Mouse (Mus musculus) gastrocnemius, postnatal 14 days (tissue): ENCODE results near the gene Mfsd1. TPM values are rescaled to one million over a fixed set of nuclear protein-coding genes. Genes with fewer than 3 reads are reported as not detected.

Experiments
- DNase-seq: peaks from one replicate; pipeline ENCODE4 v3.0.0; 2021; ENCODE audit warnings: mixed read lengths
- intact Hi-C: fragments of 180-260 bp; cut with DNase I; formaldehyde crosslinking; loops from one replicate; pipeline ENCODE4 v1.15.1; 2025; ENCODE audit warnings: low total_unique reads
- long read RNA-seq, 2 experiments: library from polyadenylated mRNA; stranded (forward); transcript quantifications; one replicate each; pipeline ENCODE4 v2.0.0; 2021
- total RNA-seq, 2 experiments: library from RNA; stranded (reverse); gene quantifications; 2 replicates each; pipeline ENCODE4 v1.2.3; 2021

The Mfsd1 gene
- 10 to 100 TPM; 19.2 to 22.5 TPM for total RNA-seq
- long read RNA-seq, experiment 1, transcript Mfsd1-201 (16 exons, 3,011 nt) = major isoform, 22 of 24 reads
- long read RNA-seq, experiment 1, partial matches to known transcripts = 0 of 24 reads
- long read RNA-seq, experiment 1, other reads (novel, unspliced or antisense) = 2 of 24 reads
- long read RNA-seq, experiment 2, transcript Mfsd1-201 (16 exons, 3,011 nt) = major isoform, 35 of 37 reads
- long read RNA-seq, experiment 2, partial matches to known transcripts = 0 of 37 reads
- long read RNA-seq, experiment 2, other reads (novel, unspliced or antisense) = 2 of 37 reads

DNA sequence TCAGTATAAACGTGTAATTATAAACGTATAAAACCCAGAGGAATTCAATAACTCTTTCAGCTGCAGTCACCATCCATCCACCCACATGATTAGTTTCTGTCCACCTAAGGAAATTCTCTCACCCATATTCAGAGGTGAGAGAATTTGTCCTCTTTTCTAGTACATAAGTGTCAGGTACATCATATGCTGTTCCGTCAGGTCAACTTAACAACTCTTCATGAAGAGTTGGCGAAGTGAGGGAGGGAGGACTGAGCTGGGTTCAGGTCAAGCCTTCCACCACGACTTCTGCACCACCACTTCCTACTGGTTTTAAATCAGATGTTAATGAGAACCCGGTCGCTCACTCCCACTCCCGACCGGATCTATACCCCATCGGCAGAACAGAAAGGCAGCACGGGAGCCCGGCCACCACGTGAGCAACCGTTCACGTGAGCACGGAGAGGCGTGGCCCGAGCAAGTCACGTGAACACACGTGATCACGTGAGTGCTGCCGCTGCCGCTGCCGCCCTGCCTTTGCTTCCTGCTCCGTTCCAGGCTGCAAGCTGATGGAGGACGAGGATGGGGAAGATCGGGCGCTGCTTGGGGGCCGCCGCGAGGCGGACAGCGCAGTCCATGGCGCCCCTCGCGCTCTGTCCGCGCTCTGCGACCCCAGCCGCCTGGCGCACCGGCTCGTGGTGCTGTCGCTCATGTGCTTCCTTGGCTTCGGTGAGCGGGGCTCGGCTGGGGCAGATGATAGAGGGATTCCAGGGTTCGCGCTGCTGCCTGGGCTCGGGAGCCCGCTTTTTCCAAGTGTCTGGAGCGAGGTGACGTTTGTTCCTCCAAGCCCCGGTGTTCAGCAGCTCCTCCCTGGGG is at the start of gene Mfsd1:
TSS of gene Mfsd1 (plus strand) at position 469 of the 852 bp plus-strand sequence.
- intact Hi-C loops = no loop called here
- peak; percentile 88 for DNase-seq

DNA sequence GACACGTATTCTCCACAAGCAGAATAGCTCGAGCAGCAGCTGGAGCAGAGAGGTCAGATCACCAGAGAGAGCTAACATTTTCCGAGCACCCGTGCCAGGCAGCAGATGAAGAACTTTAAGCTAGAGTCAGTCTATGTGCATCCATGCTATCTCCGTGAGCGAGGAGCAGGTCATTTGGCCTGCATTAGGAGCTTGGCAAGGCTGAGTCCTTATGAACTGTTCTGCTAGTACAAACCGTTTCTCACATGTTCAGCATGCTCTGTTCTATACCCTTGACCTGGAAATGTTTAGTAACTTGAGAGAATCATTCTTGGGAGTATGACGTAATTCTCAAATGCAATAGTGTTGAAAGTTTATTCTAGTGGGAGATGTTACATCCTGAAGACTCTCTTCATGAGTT is 38.9 kb upstream of the Mfsd1 start:
- intact Hi-C loops = no loop called here
- no peak for DNase-seq

DNA sequence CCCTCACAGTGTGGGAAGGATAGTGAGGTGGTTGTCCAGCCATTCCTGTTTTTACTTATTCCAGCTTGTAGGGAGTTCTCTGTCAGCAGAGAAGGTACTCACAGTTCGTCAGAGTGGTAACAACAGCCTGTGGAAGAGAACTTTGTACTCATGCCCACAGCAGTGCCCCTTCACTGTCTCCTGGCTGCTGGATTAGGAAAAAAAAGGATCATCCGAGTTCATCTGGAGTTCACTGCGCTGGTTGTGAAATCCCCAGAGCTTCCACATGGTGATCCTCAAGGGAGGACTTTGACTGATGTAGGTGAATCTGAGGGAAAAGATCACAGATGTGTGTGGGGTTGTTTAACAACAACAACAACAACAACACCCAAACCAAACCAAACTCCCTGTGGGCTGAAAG is 31.3 kb upstream of the Mfsd1 start:
- no peak for DNase-seq
- intact Hi-C loops = no loop called here

DNA sequence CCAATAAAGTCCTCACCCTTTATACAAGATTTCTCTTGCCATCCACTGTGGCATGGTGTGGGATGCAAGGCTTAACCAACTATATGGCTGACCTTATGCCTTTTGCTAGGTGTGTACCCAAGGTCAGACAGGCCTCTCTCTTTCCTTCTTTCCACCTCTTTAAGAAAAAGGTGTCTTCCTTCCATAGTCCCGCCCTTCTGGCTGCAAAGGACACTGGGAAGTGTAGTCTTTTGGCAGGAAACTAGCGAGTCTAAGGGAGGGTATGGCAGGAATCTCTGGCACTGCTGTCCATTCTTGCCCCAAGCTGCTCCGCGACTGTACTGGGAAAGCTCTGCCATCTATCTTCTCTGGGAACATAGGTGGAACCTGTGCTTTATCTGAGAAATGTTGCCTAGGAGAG is 29.3 kb upstream of the Mfsd1 start:
- no peak for DNase-seq
- intact Hi-C loops = no loop called here

- intact Hi-C loops = no loop called here
- DNase-seq = no peak
These were observed 28.6 kb upstream of the Mfsd1 start for GRCm38 (mm10) chr3:67553927-67554448.

- DNase-seq = no peak
- intact Hi-C loops = no loop called here
These were observed 27.3 kb upstream of the Mfsd1 start for GRCm38 (mm10) chr3:67555211-67555610.

DNA sequence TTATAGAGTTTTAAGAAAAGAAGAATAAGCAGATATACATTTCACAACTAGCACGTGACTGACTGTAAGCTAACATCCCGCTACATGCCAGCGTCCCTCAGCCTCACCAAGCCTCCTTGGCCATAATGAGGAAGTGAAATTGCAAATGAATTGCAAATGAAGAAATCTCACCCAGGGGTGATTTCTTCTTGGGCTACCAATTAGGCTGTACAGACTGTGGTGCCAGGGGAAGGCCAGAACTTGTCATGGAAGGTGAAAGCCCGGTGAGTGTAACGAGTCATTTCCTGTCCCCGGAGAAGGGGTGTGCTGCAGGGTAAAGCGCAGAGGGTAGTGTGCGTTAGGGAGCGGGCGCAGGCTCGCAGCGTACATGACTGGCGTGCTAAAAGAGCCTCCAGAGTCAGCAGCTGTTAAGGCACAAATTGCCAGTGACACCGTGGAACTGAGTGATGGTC is 25.3 kb upstream of the Mfsd1 start:
- no peak for DNase-seq
- intact Hi-C loops = no loop called here

DNA sequence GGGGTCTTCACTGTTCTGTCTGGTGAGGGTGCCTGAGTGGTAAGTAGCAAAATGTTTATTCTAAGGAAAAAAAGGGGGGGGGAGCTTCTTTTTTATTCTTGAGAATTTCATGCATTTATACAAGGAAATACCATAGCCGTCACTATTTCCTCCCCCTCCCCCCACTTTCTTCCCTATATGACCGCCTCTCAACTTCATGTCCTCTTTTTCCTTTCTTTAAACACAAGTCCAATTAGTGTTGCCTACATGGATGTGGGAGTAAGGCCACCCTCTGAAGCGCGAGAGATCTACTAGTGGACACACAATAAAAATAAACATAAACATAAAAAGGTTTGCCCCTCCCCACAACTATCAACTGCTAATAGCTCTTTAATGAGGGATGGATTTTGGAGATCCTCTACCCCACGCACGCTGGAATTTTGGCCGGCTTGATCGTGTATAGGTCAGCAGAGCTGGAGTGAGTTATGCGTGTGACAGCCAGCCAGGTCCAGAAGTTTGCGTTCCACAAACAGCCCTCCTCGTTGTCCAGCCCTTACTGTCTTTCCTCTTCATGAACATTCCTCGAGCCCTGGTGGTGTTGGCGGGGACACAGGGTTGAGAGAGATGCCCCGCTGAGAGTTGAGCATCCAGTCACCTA is 24.7 kb upstream of the Mfsd1 start:
- intact Hi-C loops = no loop called here
- no peak for DNase-seq

- DNase-seq = no peak
- intact Hi-C loops = loop anchor here (5.0 to 10.0 kb wide), 2 partner anchors 53 to 210 kb away; no protein-coding TSS in a partner anchor
These were observed 17.7 kb upstream of the Mfsd1 start for GRCm38 (mm10) chr3:67564731-67565357.

DNA sequence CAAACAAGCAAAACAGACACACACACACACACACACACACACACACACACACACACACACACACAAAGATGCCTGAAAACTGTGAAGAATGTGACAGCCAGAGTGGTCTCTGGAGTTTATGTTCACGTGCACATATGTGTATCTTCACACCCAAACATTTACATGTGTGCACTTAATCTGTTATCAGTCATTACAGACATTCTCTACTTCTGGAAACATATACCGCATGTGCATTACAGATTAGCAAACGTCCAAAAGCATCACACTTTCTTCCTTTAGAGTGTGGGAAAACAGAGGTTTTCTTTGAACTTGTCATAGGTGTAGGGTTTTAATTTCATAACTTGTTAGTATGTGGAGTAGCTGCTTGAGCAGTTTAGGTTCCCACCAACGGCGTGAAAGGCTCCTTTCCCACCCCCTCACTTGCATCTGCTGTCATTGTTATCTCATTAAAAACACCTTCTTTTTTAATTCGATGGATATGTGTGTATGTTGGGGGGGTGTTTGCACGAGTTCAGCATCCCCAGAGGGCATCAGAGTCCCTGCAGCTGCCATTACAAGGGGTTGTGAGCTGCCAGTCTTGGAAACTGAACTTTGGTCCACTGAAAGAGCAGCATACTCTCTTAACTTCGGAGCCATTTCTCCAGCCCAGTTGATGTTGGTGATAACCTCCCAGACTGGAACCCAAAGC is 16.9 kb upstream of the Mfsd1 start:
- intact Hi-C loops = loop anchor here (5.0 to 10.0 kb wide), 2 partner anchors 53 to 211 kb away; no protein-coding TSS in a partner anchor
- no peak for DNase-seq

DNA sequence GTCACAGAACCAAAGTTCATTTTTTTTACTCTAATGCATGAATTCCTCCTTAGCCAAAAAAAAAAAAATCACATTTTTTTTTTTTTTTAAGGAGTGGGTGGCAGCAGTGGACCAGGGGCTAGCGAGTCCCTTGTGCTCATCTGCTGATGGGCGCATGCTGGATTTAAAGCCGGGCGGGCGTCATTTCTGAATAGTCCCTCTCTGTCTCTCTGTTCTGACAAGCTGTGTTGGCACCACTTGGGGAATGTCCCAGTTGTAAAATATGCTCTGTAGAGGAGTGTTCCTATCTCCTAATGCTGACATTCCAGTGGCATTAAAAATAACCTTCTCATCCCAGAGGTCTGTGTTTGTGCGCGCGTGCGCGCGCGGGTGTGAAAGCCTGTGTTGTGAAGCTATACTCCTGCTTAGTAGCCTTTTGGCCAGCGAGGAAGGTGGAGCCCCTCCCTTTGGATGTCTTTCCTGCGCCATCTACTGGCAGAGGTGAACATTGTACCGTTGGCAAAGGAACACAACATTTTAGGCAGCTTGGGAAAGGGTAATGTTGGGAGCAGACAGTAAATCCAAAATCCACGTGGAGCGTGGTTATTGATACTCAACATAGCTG is 14.4 kb upstream of the Mfsd1 start:
- peak; percentile 61 for DNase-seq
- intact Hi-C loops = loop anchor here (5.0 to 10.0 kb wide), 2 partner anchors 56 to 213 kb away; no protein-coding TSS in a partner anchor

DNA sequence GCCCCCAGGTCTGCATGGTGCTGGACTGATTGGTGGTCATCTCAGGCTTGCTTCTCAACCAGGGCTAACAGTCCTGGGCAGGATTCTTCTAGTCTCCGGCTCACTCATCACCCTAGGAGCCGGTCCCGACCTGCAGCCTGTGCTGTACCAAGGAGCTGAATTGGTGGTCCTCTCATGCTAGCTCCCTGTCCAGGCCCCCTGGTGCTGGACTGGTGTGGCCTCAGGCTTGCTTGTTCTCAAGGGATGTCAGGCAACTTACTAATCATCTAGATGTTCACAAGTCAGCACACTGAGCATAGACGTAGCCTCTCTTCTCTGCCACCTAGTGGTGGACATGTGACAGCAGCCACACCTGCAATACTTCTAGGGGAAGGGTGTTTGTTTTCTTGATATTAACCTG is 9.6 kb upstream of the Mfsd1 start:
- no peak for DNase-seq
- intact Hi-C loops = no loop called here

- DNase-seq = no peak
- intact Hi-C loops = no loop called here
These were observed 9.0 kb upstream of the Mfsd1 start for GRCm38 (mm10) chr3:67573523-67573922.

GRCm38 (mm10) chr3:67576248-67576647 is 6.3 kb upstream of the Mfsd1 start:
- DNase-seq = no peak
- intact Hi-C loops = no loop called here

DNA sequence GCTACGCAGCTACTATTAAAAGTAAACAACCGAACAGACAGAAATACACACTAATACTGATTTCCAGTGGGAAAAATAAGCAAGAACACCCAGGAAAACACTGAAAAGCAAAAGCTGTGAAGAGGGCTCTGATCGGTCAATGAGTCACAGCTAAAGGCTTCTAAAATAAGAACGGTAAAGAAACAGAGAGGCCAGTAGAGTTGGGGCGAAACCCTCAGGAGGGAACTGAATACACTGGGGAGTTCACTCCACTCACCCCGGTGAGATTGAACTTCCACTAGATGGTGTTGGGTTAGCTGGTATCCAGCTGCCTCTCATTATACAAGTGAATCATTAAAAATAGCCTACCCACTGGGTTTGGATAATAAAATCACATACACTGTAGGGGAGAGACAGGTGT is 5.8 kb upstream of the Mfsd1 start:
- intact Hi-C loops = no loop called here
- DNase-seq = no peak

DNA sequence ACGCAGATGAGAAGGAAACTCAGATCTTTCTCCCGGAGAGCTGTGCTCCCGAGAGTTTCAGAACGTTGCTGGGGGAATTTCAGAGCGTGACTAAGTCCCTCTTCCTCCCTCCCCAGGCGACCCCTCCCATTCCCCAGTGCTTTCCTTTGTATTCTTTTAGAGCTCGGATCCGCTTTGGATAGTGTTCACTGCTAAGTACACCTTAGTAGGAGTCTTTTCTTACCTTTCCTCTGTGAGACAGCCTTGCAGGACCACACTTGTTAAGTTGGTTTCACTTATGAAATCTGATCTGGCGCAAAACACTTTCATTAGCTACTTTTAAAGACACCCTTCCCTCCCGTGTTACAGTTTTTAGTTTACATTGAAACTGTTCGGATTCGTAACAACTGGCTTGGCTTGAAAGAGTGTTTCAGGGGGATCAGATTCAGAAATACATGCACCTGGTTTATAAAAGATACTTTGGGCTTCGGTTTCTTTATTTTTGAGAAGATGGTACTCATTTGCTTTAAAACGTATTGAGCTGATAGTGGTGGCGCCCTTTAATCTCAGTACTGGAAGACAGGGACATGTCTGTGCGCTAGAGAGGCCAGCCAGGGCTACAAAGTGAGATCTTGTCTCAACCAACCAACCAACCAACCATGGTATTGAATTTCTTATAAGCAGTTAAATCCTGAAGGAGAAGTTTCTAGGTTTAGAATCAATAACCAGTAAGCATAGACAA is 744 bp downstream of the Mfsd1 start:
- no peak for DNase-seq
- intact Hi-C loops = no loop called here

GRCm38 (mm10) chr3:67583846-67584186 is 1.3 kb downstream of the Mfsd1 start:
- DNase-seq = no peak
- intact Hi-C loops = no loop called here

- DNase-seq = no peak
- intact Hi-C loops = no loop called here
These were observed 4.0 kb downstream of the Mfsd1 start for GRCm38 (mm10) chr3:67586511-67586910.
